Mouse (Mus musculus): ENCODE measurements around the gene Cutal.

DNA sequence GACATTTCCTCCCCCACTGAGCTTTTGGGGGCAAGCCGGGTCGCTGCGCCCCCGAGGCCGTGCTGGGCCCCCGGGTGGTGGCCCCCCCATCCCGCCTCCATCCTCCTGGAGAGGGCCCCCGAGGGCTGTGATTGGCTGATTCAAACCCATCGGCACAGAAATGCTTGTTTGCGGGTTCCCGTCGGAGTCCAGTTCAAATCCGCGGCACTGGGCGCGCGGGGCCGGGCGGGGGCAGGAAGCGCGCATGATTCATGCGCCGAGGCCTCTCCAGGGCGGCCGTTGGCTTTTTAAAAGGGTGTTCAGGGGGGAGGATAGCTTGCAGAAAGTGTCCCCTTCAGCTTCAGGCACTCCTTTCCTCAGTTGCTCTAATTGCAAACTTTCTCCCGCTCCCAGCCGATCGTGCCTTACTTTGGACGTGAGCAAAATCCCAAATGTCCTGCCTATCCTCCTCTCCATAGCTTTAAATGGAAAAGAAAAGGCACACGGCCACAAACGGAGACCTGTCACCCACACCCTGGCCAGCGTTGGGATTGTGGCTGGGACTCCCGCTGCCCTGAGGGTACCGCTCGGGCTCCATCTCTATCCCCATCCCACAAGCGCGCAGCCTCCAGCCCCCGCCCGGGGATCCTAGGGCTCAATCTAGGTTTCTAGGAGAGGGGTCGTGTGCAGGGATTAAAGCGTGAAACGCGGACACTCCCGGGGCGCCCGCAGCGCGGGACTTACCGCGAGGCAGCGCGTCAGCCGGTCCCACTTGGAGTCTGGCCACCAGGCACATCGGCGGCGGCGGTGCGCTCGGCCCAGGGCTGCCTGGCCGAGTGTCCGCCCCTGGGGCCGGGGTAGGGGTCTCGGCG lies 39.2 kb downstream of the Cutal start, which contains the start of gene Phf19:
- TF ChIP-seq CTCF (IDR thresholded peaks at IDR 0.05; ENCODE audit: low read depth) (no peak), EP300 (IDR thresholded peaks at IDR 0.05; ENCODE audit: low read depth) (no peak)

All from liver, embryonic 14.5 days (tissue).